In genomic region chr9:108071801-108072200, GRCm38 (mm10) we compare ENCODE assay signal across 32 mouse cellular contexts. TPM values are rescaled to one million over a fixed set of nuclear protein-coding genes. Genes with fewer than 3 reads are reported as not detected.
A peak's percentile ranks its signal among the peaks of the same experiment; 100 is the strongest.
DNase-seq lines count a peak whose midpoint lies in the region; ATAC-seq and TF ChIP-seq lines count a peak whose summit lies in the region.
"Had no signal": no experiment of that assay in that cellular context is flagged by ENCODE, and none has a peak within 500 bp of the region (broad histone marks: within the 10 kb centered on the region; RNA-seq: fewer than 3 reads in every experiment).

No protein-coding gene starts in this region.

- peak overlapping the region; percentile 85 for H3K27ac ChIP-seq in gastrocnemius, adult 2 months
- H3K27ac ChIP-seq in heart, embryonic 14.5 days (replicated peaks in 1 of 2; ENCODE audit: control insufficient read depth in 1 of 2, insufficient read depth in 1 of 2, low read depth in 2 of 2, low read length in 2 of 2): peak overlapping the region; percentile 80 to 91
- peak overlapping the region; percentile 71; the same call in 1 of the 2 replicates for H3K27ac ChIP-seq in limb, embryonic 15.5 days
- H3K27ac ChIP-seq in limb, embryonic 10.5 days: no peak overlapping the region
- H3K27ac ChIP-seq in stomach, embryonic 15.5 days: peak overlapping the region; percentile 49; the same call in 1 of the 2 replicates
- H3K27ac ChIP-seq: forebrain, embryonic 13.5 days; hindbrain, embryonic 12.5 days; hindbrain, postnatal 0 days; liver, embryonic 14.5 days had no signal

- no peaks in the 10 kb centered on the region for H3K27me3 ChIP-seq in heart, embryonic 14.5 days (ENCODE audit: control insufficient read depth, insufficient read depth, low read length)
- no peaks in the 10 kb centered on the region for H3K27me3 ChIP-seq in limb, embryonic 15.5 days
- no peaks in the 10 kb centered on the region for H3K27me3 ChIP-seq in limb, embryonic 10.5 days (ENCODE audit: low read depth, poor library complexity, severe bottlenecking)
- H3K27me3 ChIP-seq in stomach, embryonic 15.5 days (replicated peaks): no peaks in the 10 kb centered on the region
- H3K27me3 ChIP-seq: forebrain, embryonic 13.5 days; hindbrain, embryonic 12.5 days; limb, embryonic 12.5 days; Patski had no signal

- peaks cover 15 to 28% of the 10 kb centered on the region in 2 experiments for H3K4me1 ChIP-seq in heart, embryonic 14.5 days (ENCODE audit: control insufficient read depth in 2 of 2, insufficient read depth in 2 of 2, low read length in 2 of 2)
- no peaks in the 10 kb centered on the region for H3K4me1 ChIP-seq in limb, embryonic 15.5 days
- peaks cover 8% of the 10 kb centered on the region; the same call in 1 of the 2 replicates for H3K4me1 ChIP-seq in limb, embryonic 10.5 days
- H3K4me1 ChIP-seq in stomach, embryonic 15.5 days: no peaks in the 10 kb centered on the region
- H3K4me1 ChIP-seq: forebrain, embryonic 13.5 days; hindbrain, embryonic 12.5 days; limb, embryonic 12.5 days had no signal

- H3K4me2 ChIP-seq in heart, embryonic 14.5 days (ENCODE audit: low read length): peak overlapping the region; percentile 21; the same call in 1 of the 2 replicates
- no peak overlapping the region for H3K4me2 ChIP-seq in limb, embryonic 15.5 days
- H3K4me2 ChIP-seq in stomach, embryonic 15.5 days: no peak overlapping the region
- H3K4me2 ChIP-seq: forebrain, embryonic 13.5 days; hindbrain, embryonic 12.5 days; limb, embryonic 12.5 days; midbrain, embryonic 11.5 days had no signal

- intact Hi-C loops in gastrocnemius, adult 2 months (cut with DNase I): no loop called here

- H3K36me3 ChIP-seq in heart, embryonic 14.5 days (ENCODE audit: control insufficient read depth, insufficient read depth, low read length): peaks cover 31% of the 10 kb centered on the region
- peaks cover 29% of the 10 kb centered on the region for H3K36me3 ChIP-seq in limb, embryonic 15.5 days
- peaks cover 49% of the 10 kb centered on the region for H3K36me3 ChIP-seq in limb, embryonic 10.5 days
- H3K36me3 ChIP-seq in stomach, embryonic 15.5 days: peaks cover 13% of the 10 kb centered on the region; the same call in 1 of the 2 replicates

- DNase-seq in gastrocnemius, adult 2 months: no peak
- no peak for DNase-seq in gastrocnemius, postnatal 25 days
- DNase-seq in heart, adult 8-10 months (ENCODE audit: low spot score): no peak
- DNase-seq in limb, embryonic 10.5 days (ENCODE audit: low spot score): no peak
- DNase-seq in embryo, embryonic 11 days: no peak
- DNase-seq: adrenal gland, postnatal 14 days; cerebellum, adult 11 months; gastrocnemius, postnatal 14 days; heart, postnatal 14 days; kidney, adult 11 months; kidney, postnatal 25 days; lung, postnatal 36 days; right cerebral cortex, postnatal 25 days; thymus, adult 2 months; thymus, postnatal 36 days had no signal

- no peak overlapping the region for H3K4me3 ChIP-seq in gastrocnemius, adult 2 months
- H3K4me3 ChIP-seq in heart, embryonic 14.5 days (ENCODE audit: control insufficient read depth in 1 of 2, insufficient read depth in 1 of 2, low read depth in 1 of 2, low read length in 2 of 2): no peak overlapping the region
- no peak overlapping the region for H3K4me3 ChIP-seq in limb, embryonic 15.5 days
- no peak overlapping the region for H3K4me3 ChIP-seq in limb, embryonic 10.5 days
- no peak overlapping the region for H3K4me3 ChIP-seq in stomach, embryonic 15.5 days (replicated peaks)
- H3K4me3 ChIP-seq: forebrain, embryonic 13.5 days; hindbrain, embryonic 12.5 days; limb, embryonic 12.5 days had no signal

- H3K9me3 ChIP-seq in heart, embryonic 14.5 days (ENCODE audit: control insufficient read depth, low read length): no peaks in the 10 kb centered on the region
- H3K9me3 ChIP-seq in limb, embryonic 15.5 days: no peaks in the 10 kb centered on the region
- no peaks in the 10 kb centered on the region for H3K9me3 ChIP-seq in limb, embryonic 10.5 days (replicated peaks)
- no peaks in the 10 kb centered on the region for H3K9me3 ChIP-seq in stomach, embryonic 15.5 days
- H3K9me3 ChIP-seq: forebrain, embryonic 13.5 days; hindbrain, embryonic 12.5 days; limb, embryonic 12.5 days had no signal

- no peak for ATAC-seq in heart, embryonic 14.5 days (ENCODE audit: insufficient number of reproducible peaks, insufficient read depth, low FRiP score, low read depth)
- ATAC-seq in limb, embryonic 15.5 days (ENCODE audit: insufficient number of reproducible peaks, low FRiP score, low TSS enrichment, low read depth): no peak
- ATAC-seq in stomach, embryonic 15.5 days (ENCODE audit: insufficient read depth, low FRiP score, low read depth): no peak
- ATAC-seq: forebrain, embryonic 13.5 days; hindbrain, postnatal 0 days; midbrain, embryonic 16.5 days; Patski had no signal

- 0 out of 2 replicates have a peak overlapping the region, but pooled peaks have one; percentile 38 for H3K9ac ChIP-seq in heart, embryonic 14.5 days (ENCODE audit: low read length)
- H3K9ac ChIP-seq in limb, embryonic 15.5 days: no peak overlapping the region
- no peak overlapping the region for H3K9ac ChIP-seq in stomach, embryonic 15.5 days
- H3K9ac ChIP-seq: hindbrain, embryonic 12.5 days; limb, embryonic 12.5 days; liver, embryonic 14.5 days had no signal

- WGBS in heart, embryonic 14.5 days: 28% methylated on average over 4 of the region's 4 CpGs
- WGBS in limb, embryonic 15.5 days: 84% methylated on average over 4 of the region's 4 CpGs
- 93% methylated on average over 4 of the region's 4 CpGs for WGBS in limb, embryonic 10.5 days
- 71% methylated on average over 4 of the region's 4 CpGs for WGBS in stomach, embryonic 15.5 days

- TF ChIP-seq CTCF in gastrocnemius, adult 2 months (IDR thresholded peaks at IDR 0.05): no peak

RNA-seq across cellular contexts. Expression of gene Mst1, which starts 8.4 kb away (rescaled TPM):
- total RNA-seq in gastrocnemius, adult 2 months (2021): not detected
- total RNA-seq in gastrocnemius, postnatal 25 days (2021): not detected
- not detected in 2 replicates for polyA plus RNA-seq in heart, embryonic 14.5 days (2014; fragmentation: Nextera tagmentation; extraction: Ambion mirVana)
- total RNA-seq in heart, adult 8-10 months (2022): under 1 TPM in 1 of 4 experiments, not detected in 3; 0.14 TPM
- polyA plus RNA-seq in limb, embryonic 15.5 days (2015; fragmentation: Nextera tagmentation; extraction: Ambion mirVana): 2.2 and 3.5 TPM in 2 replicates
- polyA plus RNA-seq in limb, embryonic 10.5 days (2016; fragmentation: Nextera tagmentation; extraction: Ambion mirVana): 0.54 and 0.74 TPM in 2 replicates
- polyA plus RNA-seq in stomach, embryonic 15.5 days (2015; fragmentation: Nextera tagmentation; extraction: Ambion mirVana): 5.2 and 7.9 TPM in 2 replicates
- total RNA-seq: gastrocnemius, postnatal 14 days; hindbrain, postnatal 0 days; layer of hippocampus, adult 18-20 months; layer of hippocampus, postnatal 10 days; left cerebral cortex, adult 18-20 months; left cerebral cortex, postnatal 14 days; neutrophil, adult 5-6 weeks had no signal
- polyA plus RNA-seq: forebrain, embryonic 13.5 days; hindbrain, postnatal 0 days; kidney, embryonic 14.5 days; midbrain, embryonic 16.5 days had no signal

RNA-seq across cellular contexts. Expression of gene Rnf123, which starts 11.3 kb away (rescaled TPM):
- total RNA-seq in gastrocnemius, adult 2 months (2021): 100 to 1,000 TPM; 128 to 157 TPM
- total RNA-seq in gastrocnemius, postnatal 25 days (2021): 100 to 1,000 TPM; 163 to 169 TPM
- 37.2 and 37.9 TPM in 2 replicates for polyA plus RNA-seq in heart, embryonic 14.5 days (2014; fragmentation: Nextera tagmentation; extraction: Ambion mirVana)
- total RNA-seq in heart, adult 8-10 months (2022): 100 to 1,000 TPM; 103 to 132 (median 110) TPM
- polyA plus RNA-seq in limb, embryonic 15.5 days (2015; fragmentation: Nextera tagmentation; extraction: Ambion mirVana): 25.5 and 30.4 TPM in 2 replicates
- polyA plus RNA-seq in limb, embryonic 10.5 days (2016; fragmentation: Nextera tagmentation; extraction: Ambion mirVana): 31.8 and 37.5 TPM in 2 replicates
- polyA plus RNA-seq in stomach, embryonic 15.5 days (2015; fragmentation: Nextera tagmentation; extraction: Ambion mirVana): 27.5 and 32.7 TPM in 2 replicates

RNA-seq across cellular contexts. Expression of gene Amigo3, which starts 18.8 kb away (rescaled TPM):
- total RNA-seq in gastrocnemius, adult 2 months (2021): 1 to 10 TPM; 1.5 to 3.1 TPM
- total RNA-seq in gastrocnemius, postnatal 25 days (2021): 1 to 10 TPM; 1.9 to 2.4 TPM
- polyA plus RNA-seq in heart, embryonic 14.5 days (2014; fragmentation: Nextera tagmentation; extraction: Ambion mirVana): 2.0 and 2.1 TPM in 2 replicates
- 1 to 10 TPM; 1.3 to 3.1 (median 1.6) TPM for total RNA-seq in heart, adult 8-10 months (2022)
- polyA plus RNA-seq in limb, embryonic 15.5 days (2015; fragmentation: Nextera tagmentation; extraction: Ambion mirVana): 4.4 and 4.7 TPM in 2 replicates
- polyA plus RNA-seq in limb, embryonic 10.5 days (2016; fragmentation: Nextera tagmentation; extraction: Ambion mirVana): 1.9 and 3.5 TPM in 2 replicates
- polyA plus RNA-seq in stomach, embryonic 15.5 days (2015; fragmentation: Nextera tagmentation; extraction: Ambion mirVana): 3.5 and 3.6 TPM in 2 replicates

RNA-seq across cellular contexts. Expression of gene Apeh, which starts 22.6 kb away (rescaled TPM):
- 10 to 100 TPM; 30.6 to 33.4 TPM for total RNA-seq in gastrocnemius, adult 2 months (2021)
- 10 to 100 TPM; 32.9 to 34.4 TPM for total RNA-seq in gastrocnemius, postnatal 25 days (2021)
- polyA plus RNA-seq in heart, embryonic 14.5 days (2014; fragmentation: Nextera tagmentation; extraction: Ambion mirVana): 48.7 and 50.8 TPM in 2 replicates
- total RNA-seq in heart, adult 8-10 months (2022): 10 to 100 TPM; 38.5 to 49.0 (median 44.9) TPM
- 41.8 and 45.4 TPM in 2 replicates for polyA plus RNA-seq in limb, embryonic 15.5 days (2015; fragmentation: Nextera tagmentation; extraction: Ambion mirVana)
- polyA plus RNA-seq in limb, embryonic 10.5 days (2016; fragmentation: Nextera tagmentation; extraction: Ambion mirVana): 70.8 and 76.2 TPM in 2 replicates
- 73.7 and 76.1 TPM in 2 replicates for polyA plus RNA-seq in stomach, embryonic 15.5 days (2015; fragmentation: Nextera tagmentation; extraction: Ambion mirVana)

RNA-seq across cellular contexts. Expression of gene Gmppb, which starts 22.8 kb away (rescaled TPM):
- total RNA-seq in gastrocnemius, adult 2 months (2021): 1 to 10 TPM; 3.3 to 6.3 TPM
- total RNA-seq in gastrocnemius, postnatal 25 days (2021): 1 to 10 TPM; 6.0 to 6.2 TPM
- polyA plus RNA-seq in heart, embryonic 14.5 days (2014; fragmentation: Nextera tagmentation; extraction: Ambion mirVana): 17.4 and 18.8 TPM in 2 replicates
- 1 to 10 TPM; 7.3 to 9.6 (median 9.0) TPM for total RNA-seq in heart, adult 8-10 months (2022)
- polyA plus RNA-seq in limb, embryonic 15.5 days (2015; fragmentation: Nextera tagmentation; extraction: Ambion mirVana): 46.7 and 52.4 TPM in 2 replicates
- 25.2 and 26.4 TPM in 2 replicates for polyA plus RNA-seq in limb, embryonic 10.5 days (2016; fragmentation: Nextera tagmentation; extraction: Ambion mirVana)
- 45.2 and 48.4 TPM in 2 replicates for polyA plus RNA-seq in stomach, embryonic 15.5 days (2015; fragmentation: Nextera tagmentation; extraction: Ambion mirVana)
